Mouse (Mus musculus): ENCODE results near the gene Smarcd1.
A peak's percentile ranks its signal among the peaks of the same experiment; 100 is the strongest.
"Not testable (repeated sequence)": the region's sequence is repeated elsewhere in the genome, so short reads cannot be mapped to it uniquely, and the experiment has no call there.

Gene Smarcd1

DNA sequence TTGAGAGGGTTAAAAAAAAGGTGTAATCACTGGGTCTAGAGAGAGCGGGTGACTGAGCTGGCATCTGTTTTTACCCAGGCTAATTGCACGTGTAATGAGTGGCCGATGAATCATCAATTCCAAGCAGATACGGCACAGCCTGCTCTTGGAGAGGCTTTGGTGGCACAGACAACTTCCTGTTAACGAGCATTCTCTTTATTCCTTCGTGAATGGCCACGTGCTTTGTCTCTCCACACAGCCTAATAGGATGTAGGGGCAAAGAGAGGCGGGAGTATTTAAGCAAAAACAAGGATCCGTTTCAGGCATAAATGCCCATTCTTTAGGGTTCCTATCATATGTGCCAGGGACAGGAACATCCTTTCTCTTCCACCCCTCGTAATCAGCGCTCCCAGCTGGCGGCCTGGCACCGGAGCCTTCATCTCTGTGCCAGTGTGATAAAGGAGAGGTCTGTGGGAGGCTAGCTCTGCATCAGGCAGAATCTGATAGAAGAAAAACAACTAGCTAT is 13.5 kb downstream of the Smarcd1 start:
- DNase-seq: no peak

DNA sequence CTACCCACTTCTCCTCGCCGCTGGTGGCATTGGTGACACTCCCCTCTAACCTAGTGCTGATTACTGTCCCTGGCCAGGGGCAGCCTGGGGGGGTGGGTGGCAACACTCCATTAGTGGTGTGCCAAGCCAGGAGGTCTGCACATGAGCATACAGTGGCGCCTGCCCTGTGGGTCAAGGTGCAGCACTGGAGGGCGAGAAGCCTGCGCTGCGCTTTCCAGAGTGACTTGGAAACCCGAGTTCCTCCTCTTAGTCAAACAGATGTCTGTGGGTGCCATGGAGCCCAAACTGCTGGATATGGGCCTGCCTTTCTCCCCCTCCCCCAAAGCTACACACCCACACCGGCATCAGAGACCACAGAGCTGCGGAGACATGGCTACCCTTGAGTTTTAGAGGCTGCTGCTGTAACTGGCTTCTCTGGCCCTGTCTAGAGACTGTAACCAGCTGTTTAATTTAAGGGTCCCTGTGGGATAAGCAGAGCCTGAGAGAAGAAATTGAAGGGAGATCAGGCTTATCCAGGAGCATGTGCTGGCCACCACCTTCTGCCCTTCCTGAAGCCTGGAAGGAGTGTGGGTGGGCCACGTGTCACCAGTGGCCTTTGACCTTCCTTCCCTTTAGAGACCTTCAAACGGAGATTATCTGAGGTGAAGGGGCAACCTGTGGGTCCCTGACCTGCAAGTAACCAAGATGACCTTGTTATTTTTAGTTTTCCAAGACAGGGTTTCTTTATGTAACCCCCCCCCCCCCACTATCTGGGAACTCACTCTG is 14.2 kb downstream of the Smarcd1 start:
- peak; percentile 70 for DNase-seq

DNA sequence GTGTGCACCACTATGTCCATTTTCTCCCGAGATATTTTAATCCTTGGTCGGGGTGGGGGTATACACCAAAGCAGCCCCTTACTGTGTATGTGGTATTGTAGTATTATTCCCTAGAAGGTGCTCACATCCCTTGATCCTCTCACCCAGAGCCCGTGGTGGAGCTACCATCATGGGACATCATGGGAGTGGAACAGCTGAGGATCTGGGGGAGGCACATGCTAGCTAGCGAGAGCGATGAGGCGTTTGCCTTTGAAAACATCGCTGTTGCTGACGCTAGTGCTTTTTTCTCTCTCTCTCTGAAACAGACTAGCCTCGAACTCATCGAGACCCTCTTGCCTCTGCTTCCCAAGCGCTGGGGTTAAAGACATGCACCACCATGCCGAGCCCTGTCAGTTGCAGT is 14.9 kb downstream of the Smarcd1 start:
- no peak for DNase-seq

DNA sequence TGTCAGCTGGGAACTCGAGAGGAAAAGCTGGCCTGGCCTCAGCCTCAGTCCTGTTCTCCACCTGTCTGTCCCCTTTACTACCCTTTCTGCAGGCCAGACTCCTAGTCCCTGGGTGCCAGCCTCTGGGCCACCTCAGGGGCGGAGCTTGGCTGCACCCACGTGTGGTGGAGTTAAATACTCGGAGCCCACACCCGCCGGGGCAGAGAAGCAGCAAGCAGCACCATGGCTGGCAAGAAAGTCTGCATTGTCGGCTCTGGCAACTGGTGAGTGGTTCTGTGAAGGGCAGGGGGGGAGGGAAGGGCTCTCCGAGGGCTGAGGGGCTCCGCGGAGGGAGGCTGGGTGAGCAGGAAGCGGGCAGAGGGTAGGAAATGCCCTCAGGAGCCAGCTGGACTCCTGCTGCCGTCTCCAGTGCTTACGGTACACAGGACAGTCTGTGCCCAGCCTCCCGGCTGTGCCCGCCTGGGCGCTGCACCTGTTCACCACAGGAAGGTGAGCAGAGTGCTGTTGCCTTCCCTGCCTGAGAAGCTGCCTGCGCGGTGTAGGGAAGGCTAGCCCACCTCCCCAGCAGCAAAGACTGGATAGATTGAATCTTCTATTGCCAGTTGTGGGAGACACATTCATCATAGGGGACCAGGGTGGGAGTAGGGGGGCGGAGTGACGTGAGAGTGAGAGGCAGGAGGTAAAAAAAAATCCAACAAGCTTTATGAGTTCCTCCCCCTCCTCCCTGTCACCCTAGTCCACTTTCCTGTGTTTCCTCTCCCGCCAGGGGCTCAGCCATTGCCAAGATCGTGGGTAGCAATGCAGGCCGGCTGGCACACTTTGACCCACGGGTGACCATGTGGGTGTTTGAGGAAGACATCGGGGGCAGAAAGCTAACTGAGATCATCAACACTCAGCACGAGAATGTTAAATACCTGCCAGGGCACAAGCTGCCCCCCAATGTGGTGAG is 15.7 kb downstream of the Smarcd1 start, which contains the start of gene Gpd1:
TSS of gene Gpd1 (plus strand) at position 130 of the 949 bp plus-strand sequence.
- peak; percentile 88 for DNase-seq

DNA sequence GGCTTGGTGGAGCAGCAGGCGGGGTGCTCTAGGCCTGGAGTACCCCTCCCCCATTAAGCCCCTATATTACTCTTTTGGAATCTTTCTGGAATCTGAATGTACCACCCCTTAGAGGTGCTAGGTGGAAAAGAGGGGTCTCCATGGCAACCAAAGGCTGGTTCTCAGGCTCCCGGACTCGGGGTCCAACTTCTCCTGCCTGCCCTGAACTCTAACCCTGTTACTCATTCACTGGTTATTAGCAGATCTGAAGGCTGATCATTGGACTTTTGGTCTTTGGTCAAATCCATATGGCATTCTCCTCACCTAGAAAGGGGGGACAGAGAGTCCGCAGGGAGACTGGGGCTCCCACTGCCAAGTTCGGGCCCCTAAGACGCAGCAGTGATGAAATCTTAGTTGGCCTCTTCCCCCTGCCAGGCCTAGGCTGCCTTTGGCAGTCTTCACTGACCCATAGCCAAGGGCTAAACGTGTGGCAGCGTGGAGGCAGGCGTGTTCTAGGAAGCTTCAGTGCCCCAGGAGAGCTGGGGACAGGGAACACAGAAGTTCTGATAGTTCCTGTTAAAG is 16.6 kb downstream of the Smarcd1 start:
- peak; percentile 65 for DNase-seq

DNA sequence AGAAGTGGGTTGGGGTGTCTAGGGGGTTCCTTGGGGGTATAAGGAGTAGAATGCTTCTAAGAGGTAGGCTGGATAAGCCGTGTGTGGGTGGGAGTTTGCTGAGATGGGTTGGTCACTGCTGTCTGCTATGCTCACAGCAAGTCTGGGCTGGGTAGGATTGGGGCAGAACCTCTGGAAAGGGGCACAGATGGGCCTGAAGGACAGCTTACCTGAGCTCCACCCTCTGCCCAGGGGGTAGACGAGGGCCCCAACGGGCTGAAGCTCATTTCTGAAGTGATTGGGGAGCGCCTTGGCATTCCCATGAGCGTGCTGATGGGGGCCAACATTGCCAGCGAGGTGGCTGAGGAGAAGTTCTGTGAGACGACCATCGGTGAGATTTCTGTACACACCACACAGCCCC is 17.9 kb downstream of the Smarcd1 start:
- no peak for DNase-seq

DNA sequence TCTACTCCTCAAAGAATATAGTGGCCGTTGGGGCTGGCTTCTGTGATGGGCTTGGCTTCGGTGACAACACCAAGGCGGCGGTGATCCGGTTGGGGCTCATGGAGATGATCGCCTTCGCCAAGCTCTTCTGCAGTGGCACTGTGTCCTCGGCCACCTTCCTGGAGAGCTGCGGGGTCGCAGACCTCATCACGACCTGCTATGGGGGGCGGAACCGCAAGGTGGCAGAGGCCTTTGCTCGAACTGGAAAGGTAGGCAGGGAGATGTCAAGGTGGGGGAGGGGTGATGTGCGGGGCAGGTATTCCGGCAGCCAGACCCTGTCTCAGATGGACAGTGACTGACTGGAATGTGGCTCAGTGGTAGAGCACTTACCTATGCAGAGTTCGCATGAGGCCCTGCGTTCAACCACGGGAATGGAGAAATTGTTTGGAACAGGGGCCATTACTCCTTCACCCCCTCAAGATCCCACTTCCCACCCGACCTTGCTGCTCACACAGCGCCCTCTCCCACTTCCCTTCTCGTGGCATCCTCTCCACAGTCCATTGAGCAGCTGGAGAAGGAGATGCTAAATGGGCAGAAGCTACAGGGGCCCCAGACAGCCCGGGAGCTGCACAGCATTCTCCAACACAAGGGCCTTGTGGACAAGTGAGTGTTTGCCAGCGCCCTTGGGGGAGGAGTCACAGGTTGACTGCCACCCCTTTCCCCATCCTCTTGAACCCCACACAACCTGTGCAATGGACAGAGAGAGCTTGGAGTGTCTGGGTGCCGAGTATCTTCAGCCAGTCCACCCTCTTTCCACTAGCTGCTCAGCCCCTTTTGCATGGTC is 20.2 kb downstream of the Smarcd1 start:
- no peak for DNase-seq

DNA sequence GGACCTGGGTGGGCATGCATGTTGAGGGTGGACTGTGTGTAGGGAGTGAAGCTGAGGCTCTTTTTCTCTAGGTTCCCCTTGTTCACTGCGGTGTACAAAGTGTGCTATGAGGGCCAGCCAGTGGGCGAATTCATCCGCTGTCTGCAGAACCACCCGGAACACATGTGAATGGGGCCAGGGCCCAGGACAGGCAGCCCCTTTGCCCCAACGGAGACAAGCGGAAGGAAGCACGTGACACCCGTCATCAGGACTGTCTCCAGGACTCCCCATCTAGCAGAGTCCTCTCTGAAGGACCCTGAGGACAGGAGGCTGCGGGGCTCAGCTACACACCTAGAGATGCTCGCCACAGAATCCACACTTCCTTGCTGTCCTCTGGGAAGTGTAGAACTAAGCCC is 21.2 kb downstream of the Smarcd1 start:
- DNase-seq: no peak

DNA sequence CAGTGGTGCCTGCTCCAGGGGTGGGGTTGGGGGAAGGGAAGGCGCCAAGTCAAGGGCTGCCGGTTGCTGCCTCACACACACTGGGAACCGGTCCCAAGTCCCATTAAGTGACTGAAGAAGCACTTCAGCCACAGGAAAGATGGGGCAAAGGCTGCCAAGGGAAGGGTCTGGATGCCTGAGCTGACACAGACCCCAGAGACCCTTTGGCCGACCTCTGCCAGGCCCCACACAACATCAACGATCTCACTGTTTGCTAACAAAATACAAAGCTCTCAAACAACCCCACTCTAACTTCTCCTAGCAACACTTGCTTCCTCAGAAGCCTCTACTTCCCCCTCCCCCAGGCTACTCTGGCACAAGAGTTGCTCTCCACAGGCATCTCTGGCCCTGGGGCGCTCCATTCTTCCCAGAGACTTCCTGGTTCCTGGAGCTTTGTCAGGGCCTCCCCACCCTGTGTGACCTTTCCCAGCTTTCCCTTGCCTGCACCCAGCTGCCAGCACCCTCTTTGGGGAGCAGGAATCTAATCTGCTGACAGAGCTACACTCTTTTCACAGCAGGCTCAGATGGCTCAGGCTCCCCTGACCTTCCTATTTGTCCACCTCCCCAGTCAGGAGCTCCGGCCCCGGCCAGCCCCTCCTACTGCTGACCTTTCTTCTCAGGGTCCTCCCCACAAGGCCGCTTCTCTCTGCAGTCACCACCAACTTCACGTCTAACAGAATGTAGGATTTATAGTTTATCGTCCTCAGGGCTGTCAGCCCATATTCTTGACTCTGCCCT is 21.8 kb downstream of the Smarcd1 start:
- peak; percentile 62 for DNase-seq

DNA sequence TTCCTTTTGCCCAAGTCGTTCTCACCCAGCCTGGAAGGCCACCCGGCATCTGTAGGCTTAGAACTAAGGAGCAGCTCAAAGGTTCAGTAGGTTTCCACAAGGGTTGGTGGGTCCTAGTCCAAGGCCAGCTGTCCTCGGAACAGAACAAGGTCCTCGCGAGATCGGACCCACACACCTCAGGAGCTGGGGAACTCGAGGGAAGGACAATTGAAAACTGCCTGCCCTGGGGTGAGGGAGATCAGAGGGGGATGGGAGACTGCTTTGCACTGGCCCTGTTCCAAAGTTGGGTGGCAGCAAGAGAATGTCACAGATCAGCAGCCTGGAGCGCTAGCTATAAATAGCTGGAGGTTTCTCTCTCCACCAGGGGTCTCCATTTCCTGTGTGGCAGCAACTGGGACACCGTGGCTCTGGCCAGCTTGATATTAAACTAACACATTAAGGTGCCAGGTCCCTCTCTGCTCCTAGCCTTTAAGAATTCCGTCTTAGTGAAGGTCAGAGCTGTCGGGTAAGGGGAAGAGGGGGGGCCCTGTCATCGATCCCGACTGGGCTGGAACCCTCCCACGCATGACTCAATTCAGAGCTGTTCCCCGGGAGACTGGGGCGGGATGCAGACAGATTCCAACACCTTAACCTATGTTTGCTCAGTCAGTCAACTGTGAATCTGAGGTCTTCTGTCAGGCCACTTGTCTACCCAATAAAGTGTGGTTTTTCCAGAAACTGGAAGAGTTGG is 22.5 kb downstream of the Smarcd1 start:
- peak; percentile 80 for DNase-seq

DNA sequence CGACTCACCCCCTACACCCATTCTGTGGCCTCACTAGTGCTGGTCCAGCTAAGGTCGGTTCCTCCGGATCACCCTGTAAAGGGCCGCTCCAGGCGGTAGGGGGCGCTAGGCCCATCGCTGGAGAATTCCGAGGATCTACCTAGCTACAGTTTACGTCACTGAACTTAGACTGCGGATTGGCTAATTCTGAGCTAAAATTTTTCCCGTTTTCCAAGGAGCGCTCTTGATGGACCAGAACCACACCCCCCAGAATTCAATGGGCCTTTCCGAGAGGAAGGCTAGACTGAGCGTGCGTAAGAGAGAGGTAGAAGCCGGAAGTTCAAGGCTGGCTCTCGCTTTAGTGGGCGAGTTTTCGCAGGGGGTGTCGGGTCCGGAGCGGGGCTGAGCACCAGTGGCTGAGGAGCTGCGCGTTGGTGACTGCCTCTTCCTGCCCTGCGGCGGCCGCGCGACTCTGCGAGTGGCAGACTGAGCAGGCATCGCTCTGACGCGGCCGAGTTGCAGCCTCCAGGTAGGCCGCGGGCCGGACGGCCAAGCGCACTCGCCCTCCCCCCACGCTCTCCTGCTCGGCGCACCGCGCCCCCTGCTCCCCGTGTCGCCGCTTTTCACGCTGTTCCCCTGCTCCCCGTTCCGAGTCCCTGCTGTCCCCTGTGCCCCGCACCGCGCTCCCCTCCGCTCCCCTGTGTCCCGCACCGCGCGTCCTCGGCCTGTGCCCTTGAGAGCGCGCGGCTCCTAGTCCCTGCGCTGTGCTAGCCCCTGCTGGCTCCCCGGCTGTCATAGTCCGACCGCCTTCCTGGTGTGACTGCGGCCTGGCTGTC is 23.6 kb downstream of the Smarcd1 start, which contains the start of gene Cox14:
TSS of gene Cox14 (plus strand) at position 278 of the 815 bp plus-strand sequence.
- peak; percentile 94 for DNase-seq

DNA sequence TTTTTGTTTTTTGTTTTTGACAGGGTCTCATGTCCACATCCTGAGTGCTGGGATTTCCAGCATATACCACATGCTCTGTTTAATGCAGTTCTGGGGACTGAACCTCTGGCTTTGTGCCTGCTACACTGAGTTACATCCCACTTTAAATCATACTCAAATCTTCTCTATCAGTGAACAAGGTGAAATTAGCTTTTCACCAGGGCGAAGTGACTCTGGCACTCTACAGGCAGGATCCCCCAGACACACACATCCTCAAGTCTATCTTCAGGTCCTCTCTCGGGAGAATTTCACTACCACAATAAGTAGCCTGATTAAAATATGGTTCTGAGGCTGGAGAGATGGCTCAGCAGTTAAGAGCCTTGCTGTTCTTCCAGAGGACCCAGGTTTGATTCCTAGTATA is 24.6 kb downstream of the Smarcd1 start:
- DNase-seq: no peak

DNA sequence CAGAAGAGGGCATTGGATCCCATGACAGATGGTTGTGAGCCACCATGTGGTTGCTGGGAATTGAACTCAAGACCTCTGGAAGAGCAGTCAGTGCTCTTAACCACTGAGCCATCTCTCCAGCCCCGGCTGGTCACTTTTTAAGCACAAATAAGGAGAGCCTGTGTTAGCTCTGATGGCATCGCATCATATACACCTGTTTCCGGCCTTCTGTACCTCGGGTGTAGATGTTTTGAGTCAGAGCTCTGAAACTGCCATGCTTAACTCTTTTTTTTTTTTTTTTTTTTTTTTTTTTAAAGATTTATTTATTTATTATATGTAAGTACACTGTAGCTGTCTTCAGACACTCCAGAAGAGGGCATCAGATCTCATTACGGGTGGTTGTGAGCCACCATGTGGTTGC is 25.1 kb downstream of the Smarcd1 start:
- not testable (repeated sequence) for DNase-seq

DNA sequence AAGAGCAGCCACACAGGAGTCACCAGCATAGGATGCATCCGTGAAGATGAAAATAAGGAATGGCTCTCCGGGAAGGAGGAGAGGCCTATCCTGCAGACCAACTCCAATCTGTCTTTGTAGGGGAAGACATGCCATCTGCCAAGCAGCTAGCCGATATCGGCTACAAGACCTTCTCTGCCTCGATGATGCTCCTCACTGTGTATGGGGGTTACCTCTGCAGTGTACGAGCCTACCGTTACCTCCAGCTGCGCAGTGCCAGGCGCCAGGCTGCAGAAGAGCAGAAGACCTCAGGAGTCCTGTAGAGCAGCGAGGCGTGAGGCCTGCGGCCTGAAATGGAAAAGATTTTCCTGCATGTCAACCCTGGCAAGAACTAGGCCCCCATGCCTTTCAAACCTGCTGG is 25.6 kb downstream of the Smarcd1 start:
- no peak for DNase-seq

DNA sequence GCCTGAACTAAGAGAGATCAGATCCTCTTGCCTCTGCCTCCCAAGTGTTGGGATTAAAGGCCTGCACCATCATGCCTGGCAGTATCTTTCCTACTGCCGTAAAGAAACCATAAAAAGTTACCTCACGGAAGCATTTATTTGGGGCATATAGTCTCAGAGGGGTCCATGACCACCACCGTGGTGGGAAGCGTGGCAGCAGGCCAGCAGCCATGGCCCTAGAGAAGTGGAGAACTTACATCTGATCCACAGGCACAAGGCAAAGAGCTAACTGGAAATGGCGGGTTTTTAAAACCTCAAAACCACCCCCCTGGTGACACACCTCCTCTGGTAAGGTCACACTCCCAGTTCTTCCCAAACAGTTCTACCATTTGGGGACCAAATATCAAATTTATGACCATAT is 26.3 kb downstream of the Smarcd1 start:
- no peak for DNase-seq

DNA sequence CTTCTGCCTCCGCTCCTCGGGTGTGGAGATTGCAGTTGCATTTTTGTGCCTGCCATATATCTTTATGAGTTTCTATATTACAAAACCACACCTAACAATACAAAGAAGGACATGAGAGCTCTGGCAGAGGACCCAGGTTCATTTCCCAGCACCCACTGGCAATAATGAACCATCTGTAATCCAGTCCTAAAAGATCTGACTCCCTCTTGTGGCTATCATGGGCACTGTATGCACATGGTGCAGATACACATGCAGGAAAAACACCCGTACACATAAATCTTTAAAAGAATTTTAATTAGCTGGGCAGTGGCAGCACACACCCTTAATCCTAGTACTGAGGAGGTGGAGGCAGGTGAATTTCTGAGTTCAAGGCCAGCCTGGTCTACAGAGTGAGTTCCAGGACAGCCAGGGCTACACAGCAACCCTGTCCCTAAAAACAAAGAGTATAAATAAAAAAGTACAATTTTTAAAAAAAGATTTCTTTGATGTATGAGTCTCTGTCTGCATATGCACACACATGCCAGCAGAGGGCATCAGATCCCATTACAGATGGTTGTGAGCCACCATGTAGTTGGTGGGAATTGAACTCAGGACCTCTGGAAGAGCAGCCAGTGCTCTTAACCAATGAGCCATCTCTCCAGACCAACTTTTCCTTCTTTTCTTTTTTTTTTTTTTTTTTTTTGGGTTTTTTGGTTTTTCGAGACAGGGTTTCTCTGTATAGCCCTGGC is 27.3 kb downstream of the Smarcd1 start:
- no peak for DNase-seq

DNA sequence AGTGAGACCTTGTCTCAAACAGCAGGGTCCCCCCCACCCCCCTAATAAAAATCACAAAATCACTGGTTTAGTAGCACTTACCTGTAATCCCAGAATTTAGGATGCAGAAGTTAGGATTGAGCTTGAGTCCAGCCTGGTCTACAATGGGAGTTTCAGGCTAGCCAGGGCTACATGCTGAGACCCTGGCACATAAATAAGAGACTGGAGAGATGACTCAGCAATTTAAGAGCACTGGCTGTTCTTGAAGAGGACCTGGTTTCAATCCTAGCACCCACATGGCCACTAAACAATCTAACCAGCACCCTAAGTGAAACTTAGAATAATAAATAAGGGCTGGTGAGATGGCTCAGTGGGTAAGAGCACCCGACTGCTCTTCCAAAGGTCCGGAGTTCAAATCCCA is 29.2 kb downstream of the Smarcd1 start:
- no peak for DNase-seq

DNA sequence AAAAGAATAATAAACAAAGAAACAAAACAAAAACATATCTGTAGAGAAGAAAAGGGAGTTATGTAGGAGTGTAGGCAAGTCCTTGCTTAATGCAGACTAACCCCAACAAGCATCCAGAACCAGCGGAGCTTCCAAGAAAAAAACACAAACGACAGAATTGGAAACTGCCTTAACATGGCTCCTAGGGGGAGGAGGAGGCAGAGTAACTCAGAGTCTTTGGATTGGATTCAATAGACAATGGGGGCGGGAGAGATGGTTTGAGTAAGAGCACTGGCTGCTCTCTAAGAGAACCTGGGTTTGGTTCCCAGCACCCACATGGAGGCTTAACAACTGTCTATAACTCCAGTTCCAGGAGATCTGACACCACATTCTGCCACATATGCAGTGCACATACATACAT is 29.7 kb downstream of the Smarcd1 start:
- no peak for DNase-seq

DNA sequence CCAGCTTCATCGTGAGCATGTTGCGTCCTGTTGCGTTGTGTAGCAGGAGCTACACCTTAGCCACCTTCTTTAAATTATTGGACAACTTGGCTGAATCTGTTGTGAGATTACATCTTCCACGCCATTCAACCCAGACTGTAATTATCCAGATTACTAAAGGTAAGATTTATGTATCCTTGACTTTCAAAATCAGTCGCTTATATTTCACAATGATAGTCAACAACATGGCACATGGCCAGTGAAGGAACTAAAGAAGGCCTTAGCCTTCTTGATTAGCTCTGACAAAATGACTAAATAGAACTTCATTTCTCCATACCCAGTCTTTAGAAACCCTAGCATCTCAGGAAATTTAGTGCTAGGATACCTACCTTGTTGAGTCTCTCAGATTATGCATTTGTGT is 31.3 kb downstream of the Smarcd1 start:
- no peak for DNase-seq
